Mouse (Mus musculus) thymus, adult 2 months (tissue): ENCODE results near the gene Etv6.

ENCODE experiments used
- CTCF ChIP-seq: fragments of 200-500 bp; IDR thresholded peaks from 2 replicates; pipeline ENCODE4 v1.5.1; 2012; ENCODE audit warnings: mild to moderate bottlenecking, control low read depth, low read length, moderate library complexity, borderline replicate concordance; ENCODE audit not compliant: control insufficient read depth, poor library complexity, insufficient read depth; ENCODE audit errors: extremely low read depth
- POLR2A ChIP-seq: fragments of 200-500 bp; IDR thresholded peaks from 2 replicates; pipeline ENCODE4 v1.6.1; 2012; ENCODE audit warnings: mild to moderate bottlenecking, low read length, control low read depth, moderate library complexity; ENCODE audit not compliant: control insufficient read depth, poor library complexity, insufficient read depth; ENCODE audit errors: extremely low read depth

- TF ChIP-seq POLR2A (no peak), CTCF (no peak)
These were observed 93.1 kb downstream of the Etv6 start for GRCm38 (mm10) chr6:134128594-134128993.
